Mouse (Mus musculus) thymus, adult 2 months (tissue): ENCODE measurements at regions not wholly inside any gene's neighbourhood (a gene's known extent, or its start where the extent isn't known, plus 50 kb on each side); places are given as distances from the start of the nearest gene placed in this dataset.

Source experiments
- DNase-seq: peaks from one replicate; pipeline ENCODE4 v3.0.0; 2021
- H3K27ac ChIP-seq: fragments of 200-500 bp; 2 replicates; pipeline ENCODE4 v1.5.1; 2012; ENCODE audit warnings: low read length, control low read depth; ENCODE audit not compliant: control insufficient read depth, insufficient read depth
- H3K27me3 ChIP-seq: fragments of 200-500 bp; 2 replicates; pipeline ENCODE4 v1.6.1; 2012; ENCODE audit warnings: mild to moderate bottlenecking, low read length, moderate library complexity, mixed read lengths; ENCODE audit not compliant: control insufficient read depth, insufficient read depth
- H3K36me3 ChIP-seq: fragments of 200-500 bp; 2 replicates; pipeline ENCODE4 v1.6.1; 2012; ENCODE audit warnings: mild to moderate bottlenecking, low read length, moderate library complexity; ENCODE audit not compliant: control insufficient read depth, insufficient read depth
- H3K4me1 ChIP-seq: fragments of 200-500 bp; replicated peaks from 2 replicates; pipeline ENCODE4 v1.6.1; 2012; ENCODE audit warnings: low read length; ENCODE audit not compliant: control insufficient read depth, insufficient read depth
- H3K4me3 ChIP-seq: fragments of 200-500 bp; 2 replicates; pipeline ENCODE4 v1.5.1; 2012; ENCODE audit warnings: mild to moderate bottlenecking, low read length, control low read depth, moderate library complexity; ENCODE audit not compliant: control insufficient read depth, insufficient read depth
- CTCF ChIP-seq: fragments of 200-500 bp; IDR thresholded peaks from 2 replicates; pipeline ENCODE4 v1.5.1; 2012; ENCODE audit warnings: mild to moderate bottlenecking, control low read depth, low read length, moderate library complexity, borderline replicate concordance; ENCODE audit not compliant: control insufficient read depth, poor library complexity, insufficient read depth; ENCODE audit errors: extremely low read depth
- POLR2A ChIP-seq: fragments of 200-500 bp; IDR thresholded peaks from 2 replicates; pipeline ENCODE4 v1.6.1; 2012; ENCODE audit warnings: mild to moderate bottlenecking, low read length, control low read depth, moderate library complexity; ENCODE audit not compliant: control insufficient read depth, poor library complexity, insufficient read depth; ENCODE audit errors: extremely low read depth
- WGBS: fragments of 180-500 bp; shearing (Covaris S2); methylation state at CpG from one replicate; pipeline ENCODE4 v1.1.7; 2018; 5-methylcytosine and 5-hydroxymethylcytosine counted together

GRCm38 (mm10) chr2:17932426-17932931, 64.3 kb downstream of the H2al2a start:
- no peak overlapping the region for H3K27ac ChIP-seq

GRCm38 (mm10) chr2:17931881-17932280, 64.9 kb downstream of the H2al2a start:
- no peak for TF ChIP-seq CTCF
- TF ChIP-seq POLR2A, result no peak
- H3K4me1 ChIP-seq, result no peaks in the 10 kb centered on the region
- H3K27me3 ChIP-seq, result no peaks in the 10 kb centered on the region
- H3K36me3 ChIP-seq, result no peaks in the 10 kb centered on the region
- DNase-seq, result no peak
- WGBS, result 37% methylated on average over 5 of the region's 5 CpGs
- H3K4me3 ChIP-seq, result no peak overlapping the region
- H3K27ac ChIP-seq, result no peak overlapping the region

More at GRCm38 (mm10) chr2:17932426-17932931, 64.3 kb downstream of the H2al2a start:
- Histone ChIP-seq H3K36me3 (no peaks in the 10 kb centered on the region), H3K4me1 (no peaks in the 10 kb centered on the region), H3K4me3 (no peak overlapping the region), H3K27me3 (no peaks in the 10 kb centered on the region)
- no peak for TF ChIP-seq POLR2A
- no peak for TF ChIP-seq CTCF
- WGBS, result 92% methylated on average over 16 of the region's 16 CpGs
- DNase-seq, result no peak

- Histone ChIP-seq H3K27ac (no peak overlapping the region), H3K4me1 (no peaks in the 10 kb centered on the region), H3K27me3 (no peaks in the 10 kb centered on the region), H3K4me3 (no peak overlapping the region), H3K36me3 (no peaks in the 10 kb centered on the region)
- DNase-seq, result no peak
- 97% methylated on average over 1 of the region's 1 CpGs for WGBS
- TF ChIP-seq CTCF, result no peak
- no peak for TF ChIP-seq POLR2A
Observed at GRCm38 (mm10) chr2:17918861-17919648, 77.7 kb downstream of the H2al2a start.

DNA sequence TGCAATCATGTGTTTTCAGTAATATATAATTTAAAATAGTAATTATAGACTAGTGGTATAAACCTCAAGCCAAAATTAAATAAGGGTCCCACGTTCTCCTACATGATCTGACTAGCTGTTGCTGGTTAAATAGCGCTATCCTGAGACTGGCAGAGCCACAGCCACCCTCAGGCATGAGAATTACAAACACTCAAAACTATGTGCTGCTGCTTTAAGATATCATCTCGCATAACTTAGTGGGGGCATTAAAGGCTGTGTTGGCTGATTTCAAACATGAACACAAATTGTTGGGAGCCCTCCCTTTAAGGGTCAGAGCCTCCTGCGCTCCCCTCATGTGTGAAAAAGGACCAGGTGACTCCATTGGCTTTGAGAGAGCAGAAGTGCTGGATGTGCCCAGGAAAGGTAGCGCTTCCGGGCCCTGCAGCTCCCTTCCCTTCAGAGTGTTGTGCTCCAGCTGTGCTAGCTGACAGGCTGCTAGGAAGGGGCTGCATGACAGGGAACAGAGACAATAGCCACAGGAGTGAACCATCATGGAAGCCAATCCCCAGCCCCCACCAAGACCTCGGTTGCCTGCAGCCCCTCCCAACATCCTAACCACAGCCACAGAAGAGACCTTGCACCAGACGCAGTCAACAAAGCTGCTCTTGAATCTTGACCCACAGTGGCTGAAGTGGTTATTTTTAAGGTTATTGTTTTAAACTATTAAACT, 79.4 kb downstream of the H2al2a start:
- WGBS, result 54% methylated on average over 8 of the region's 8 CpGs
- H3K4me1 ChIP-seq, result no peaks in the 10 kb centered on the region
- no peak for DNase-seq
- H3K4me3 ChIP-seq, result no peak overlapping the region
- no peak for TF ChIP-seq CTCF
- no peak for TF ChIP-seq POLR2A
- H3K27ac ChIP-seq, result no peak overlapping the region
- H3K27me3 ChIP-seq, result no peaks in the 10 kb centered on the region
- no peaks in the 10 kb centered on the region for H3K36me3 ChIP-seq

DNA sequence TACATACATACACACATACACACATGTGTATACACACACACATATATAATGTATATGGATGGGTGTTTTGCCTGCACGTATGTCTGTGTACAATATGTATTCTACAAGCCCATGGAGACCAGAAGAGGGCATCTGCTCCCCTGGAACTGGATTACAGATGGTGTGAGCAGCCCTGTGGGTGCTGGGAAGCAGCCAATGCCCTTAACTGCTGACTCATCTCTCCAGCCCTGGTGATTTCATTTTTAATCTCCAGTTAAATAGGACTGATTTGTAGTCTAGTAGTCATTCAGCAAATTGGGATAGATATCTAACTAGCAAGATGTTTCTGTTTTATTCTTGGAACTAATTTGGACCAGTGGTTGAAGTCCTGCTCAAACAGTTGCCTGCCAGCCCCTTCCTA, 94.1 kb downstream of the H2al2a start:
- no peak overlapping the region for H3K27ac ChIP-seq
- H3K4me3 ChIP-seq, result no peak overlapping the region
- WGBS, result 93% methylated on average over 1 of the region's 1 CpGs
- no peaks in the 10 kb centered on the region for H3K27me3 ChIP-seq
- DNase-seq, result no peak
- TF ChIP-seq POLR2A (no peak), CTCF (no peak)
- H3K36me3 ChIP-seq, result no peaks in the 10 kb centered on the region
- no peaks in the 10 kb centered on the region for H3K4me1 ChIP-seq

GRCm38 (mm10) chr2:17900202-17900601, 96.6 kb downstream of the H2al2a start:
- DNase-seq, result no peak
- no peaks in the 10 kb centered on the region for H3K4me1 ChIP-seq
- H3K27ac ChIP-seq, result no peak overlapping the region
- H3K4me3 ChIP-seq, result no peak overlapping the region
- TF ChIP-seq POLR2A (no peak), CTCF (no peak)
- H3K27me3 ChIP-seq, result no peaks in the 10 kb centered on the region
- H3K36me3 ChIP-seq, result no peaks in the 10 kb centered on the region
- 91% methylated on average over 8 of the region's 8 CpGs for WGBS
